Mouse (Mus musculus) fibroblast of lung, adult 2 months (primary cell): ENCODE data around the gene Ssu72.
A peak's percentile ranks its signal among the peaks of the same experiment; 100 is the strongest.
"Not testable (repeated sequence)": the region's sequence is repeated elsewhere in the genome, so short reads cannot be mapped to it uniquely, and the experiment has no call there.

Experiments used
- DNase-seq: peaks from one replicate; pipeline ENCODE4 v3.0.0-alpha.2; 2011; ENCODE audit warnings: low read depth

Gene Ssu72

DNA sequence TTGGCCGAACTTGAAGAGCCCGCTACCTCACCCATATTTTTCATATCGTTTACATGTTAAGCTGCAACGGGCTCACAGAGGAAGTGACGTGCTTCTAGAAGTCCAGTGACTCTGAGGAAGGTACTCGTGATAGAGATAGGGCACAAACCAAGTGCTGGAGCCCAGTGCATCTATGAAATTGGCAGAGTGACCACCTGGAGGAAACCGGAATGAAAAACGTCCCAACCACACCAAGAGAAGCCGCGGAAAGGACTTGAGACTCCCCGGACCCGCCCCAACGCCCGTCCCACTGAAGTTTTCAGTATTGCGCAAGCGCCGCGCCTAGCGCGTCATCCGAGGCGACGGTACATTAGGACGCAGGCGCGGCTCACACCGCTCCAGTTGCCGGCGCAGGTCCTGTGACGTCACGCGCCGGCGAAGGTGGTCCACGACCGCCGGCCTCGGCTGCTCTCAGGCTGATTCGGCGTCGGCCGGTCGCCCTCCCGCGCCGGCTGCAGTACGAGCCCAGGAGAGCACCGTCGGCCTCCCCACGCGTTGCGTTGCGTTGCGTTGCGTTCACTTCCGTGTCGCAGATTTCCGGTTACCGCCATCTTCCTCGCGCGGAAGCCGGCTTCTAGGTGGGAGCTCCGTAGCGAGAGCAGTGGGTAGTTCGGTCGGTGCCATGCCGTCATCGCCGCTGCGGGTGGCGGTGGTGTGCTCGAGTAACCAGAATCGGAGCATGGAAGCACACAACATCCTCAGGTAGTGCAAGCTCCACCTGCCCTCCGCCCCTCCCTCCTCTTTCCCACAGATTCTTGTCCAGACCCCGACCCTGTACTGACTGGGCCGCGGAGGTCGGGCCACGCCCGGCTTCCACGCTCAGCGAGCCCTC lies at the start of gene Ssu72:
TSS of gene Ssu72 (plus strand) at position 80 of the 871 bp plus-strand sequence.
- DNase-seq: peak; percentile 89

DNA sequence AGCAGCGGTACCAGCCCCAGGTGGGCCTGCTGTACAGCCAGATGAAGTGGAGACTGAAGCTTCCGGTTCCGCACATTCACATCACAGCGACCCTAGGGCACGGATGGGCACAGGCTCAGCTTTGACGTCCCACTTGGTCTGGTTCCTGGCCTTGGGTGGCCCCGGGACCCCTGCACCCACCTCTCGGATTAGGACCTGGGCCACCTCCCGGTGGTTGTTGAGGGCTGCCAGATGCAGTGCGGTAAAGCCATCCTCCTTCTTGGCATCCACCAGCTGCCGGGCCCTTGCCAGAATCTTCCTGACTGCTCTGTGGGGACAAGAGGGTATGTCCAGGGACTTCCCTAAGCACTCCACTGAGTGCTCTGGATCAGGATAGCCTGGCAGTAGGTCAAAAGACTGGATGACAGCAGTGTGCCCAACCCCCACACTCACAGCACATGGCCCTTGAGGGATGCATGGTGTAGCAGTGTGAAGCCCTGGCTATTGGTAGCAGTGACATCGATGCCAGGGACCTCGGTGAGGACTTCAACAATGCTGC lies 48.3 kb upstream of the Ssu72 start:
- no peak for DNase-seq

GRCm38 (mm10) chr4:155658961-155659360 lies 45.6 kb upstream of the Ssu72 start:
- no peak for DNase-seq

- DNase-seq: no peak
Measured at GRCm38 (mm10) chr4:155660641-155661040, 44.0 kb upstream of the Ssu72 start.

GRCm38 (mm10) chr4:155666903-155667302 lies 37.7 kb upstream of the Ssu72 start:
- DNase-seq: no peak

GRCm38 (mm10) chr4:155668689-155669597 lies 35.7 kb upstream of the Ssu72 start, which contains the start of gene Mib2:
TSS of gene Mib2 (minus strand) at chr4:155669198.
- peak; percentile 92 for DNase-seq

- DNase-seq: no peak
Measured at GRCm38 (mm10) chr4:155669598-155670075, 35.0 kb upstream of the Ssu72 start.

GRCm38 (mm10) chr4:155670236-155670635 lies 34.4 kb upstream of the Ssu72 start:
- not testable (repeated sequence) for DNase-seq

GRCm38 (mm10) chr4:155672082-155672481 lies 32.5 kb upstream of the Ssu72 start:
- no peak for DNase-seq

GRCm38 (mm10) chr4:155675991-155676390 lies 28.6 kb upstream of the Ssu72 start:
- no peak for DNase-seq

- DNase-seq: not testable (repeated sequence)
Measured at GRCm38 (mm10) chr4:155683670-155684277, 20.8 kb upstream of the Ssu72 start.

DNA sequence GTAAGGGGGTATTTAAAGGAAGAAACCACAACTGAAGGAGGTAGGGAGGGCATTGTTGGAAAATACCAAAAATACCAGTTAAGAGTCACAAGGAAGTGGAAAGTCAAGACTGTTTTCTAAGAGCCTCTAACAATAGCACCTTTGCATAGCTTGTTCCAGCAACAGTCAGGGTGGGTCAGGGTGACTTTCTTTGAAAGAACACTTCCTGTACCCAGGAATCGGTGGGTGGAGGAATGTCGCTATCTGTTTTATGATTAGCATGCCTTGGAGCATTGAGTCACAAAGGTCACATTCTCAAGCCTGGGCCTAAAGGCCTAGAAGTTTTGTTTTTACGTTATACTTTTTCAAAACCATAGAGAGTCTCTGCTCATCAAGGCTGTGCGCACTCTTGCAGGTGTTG lies 16.8 kb upstream of the Ssu72 start:
- not testable (repeated sequence) for DNase-seq

GRCm38 (mm10) chr4:155690571-155691375 lies 13.8 kb upstream of the Ssu72 start:
- no peak for DNase-seq

DNA sequence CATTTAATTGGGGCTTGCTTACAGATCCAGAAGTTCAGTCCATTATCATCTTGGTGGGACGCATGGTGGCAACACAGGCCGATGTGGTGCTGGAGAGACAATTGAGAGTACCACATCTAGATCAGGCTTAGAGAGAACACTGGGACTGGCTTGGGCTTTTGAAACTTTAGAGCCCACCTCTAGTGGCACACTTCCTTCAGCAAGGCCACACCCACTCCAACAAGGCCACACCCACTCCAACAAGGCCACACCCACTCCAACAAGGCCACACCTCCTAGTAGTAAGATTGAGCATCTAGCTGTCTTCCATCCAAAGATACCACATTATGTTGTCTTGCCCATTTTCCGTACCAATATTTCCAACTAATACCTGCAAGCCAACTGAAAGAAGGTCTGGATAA lies 12.2 kb upstream of the Ssu72 start:
- no peak for DNase-seq

GRCm38 (mm10) chr4:155694111-155694481 lies 10.5 kb upstream of the Ssu72 start, which contains the start of gene Fndc10:
TSS of gene Fndc10 (plus strand) at chr4:155694342.
- no peak for DNase-seq

DNA sequence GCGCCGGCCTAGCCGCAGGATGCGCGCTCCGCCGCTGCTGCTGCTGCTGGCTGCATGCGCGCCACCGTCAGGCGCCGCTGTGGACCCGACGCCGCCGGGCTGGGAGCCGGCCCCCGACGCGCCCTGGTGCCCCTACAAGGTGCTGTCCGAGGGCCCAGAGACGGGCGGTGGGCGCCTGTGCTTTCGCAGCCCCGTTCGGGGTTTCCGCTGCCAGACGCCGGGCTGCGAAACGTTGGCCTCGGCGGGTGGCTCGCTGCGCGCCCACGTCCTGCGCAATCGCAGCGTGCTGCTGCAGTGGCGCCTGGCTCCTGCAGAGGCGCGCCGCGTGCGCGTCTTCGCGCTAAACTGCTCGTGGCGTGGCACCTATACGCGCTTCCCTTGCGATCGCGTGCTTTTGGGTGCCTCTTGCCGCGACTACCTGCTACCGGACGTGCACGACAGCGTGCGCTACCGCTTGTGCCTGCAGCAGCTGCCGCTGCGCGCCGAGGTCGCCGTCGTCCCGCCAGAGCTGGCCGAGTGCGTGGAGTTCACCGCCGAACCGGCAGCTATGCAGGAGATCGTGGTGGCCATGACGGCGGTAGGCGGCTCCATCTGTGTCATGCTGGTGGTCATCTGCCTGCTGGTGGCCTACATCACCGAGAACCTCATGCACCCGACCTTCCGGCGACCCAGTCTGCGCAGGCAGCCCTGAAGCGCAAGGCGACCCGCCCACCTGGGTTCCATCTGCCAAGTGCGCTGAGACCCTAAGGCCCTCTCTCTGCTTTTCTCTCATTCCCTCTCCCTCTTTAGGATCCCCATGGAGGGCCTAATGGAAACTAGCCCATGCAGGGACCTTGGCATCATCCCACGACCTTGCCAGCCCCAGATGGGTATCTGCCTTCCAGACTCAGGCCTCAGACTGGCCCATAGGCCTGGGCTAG lies 9.9 kb upstream of the Ssu72 start:
- DNase-seq: no peak

DNA sequence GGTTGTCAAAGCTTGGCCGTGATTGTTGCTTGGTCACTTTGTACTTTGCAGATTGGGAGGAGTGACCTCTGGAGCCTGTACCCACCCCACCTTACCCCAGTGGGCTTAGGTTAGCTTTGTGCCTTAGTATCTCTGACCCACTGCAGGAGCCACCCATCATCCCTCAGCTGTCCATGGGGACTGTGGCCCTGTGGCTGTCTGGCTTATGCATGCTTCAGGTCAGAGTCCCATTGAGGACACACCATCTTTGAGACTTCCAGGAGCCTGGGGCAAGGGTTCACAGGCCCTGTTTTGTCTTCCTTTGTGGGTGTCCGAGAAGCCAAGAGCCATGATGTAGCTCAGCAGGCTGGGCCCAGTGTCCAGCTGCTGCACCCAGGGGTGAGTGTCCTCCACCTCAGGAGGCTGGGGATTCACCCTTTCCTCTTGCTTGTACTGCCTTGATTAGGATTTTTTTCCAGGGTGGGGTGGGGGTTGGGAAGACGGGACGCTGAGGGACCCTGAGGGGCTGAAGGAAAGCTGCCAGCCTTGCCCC lies 9.0 kb upstream of the Ssu72 start:
- DNase-seq: no peak

DNA sequence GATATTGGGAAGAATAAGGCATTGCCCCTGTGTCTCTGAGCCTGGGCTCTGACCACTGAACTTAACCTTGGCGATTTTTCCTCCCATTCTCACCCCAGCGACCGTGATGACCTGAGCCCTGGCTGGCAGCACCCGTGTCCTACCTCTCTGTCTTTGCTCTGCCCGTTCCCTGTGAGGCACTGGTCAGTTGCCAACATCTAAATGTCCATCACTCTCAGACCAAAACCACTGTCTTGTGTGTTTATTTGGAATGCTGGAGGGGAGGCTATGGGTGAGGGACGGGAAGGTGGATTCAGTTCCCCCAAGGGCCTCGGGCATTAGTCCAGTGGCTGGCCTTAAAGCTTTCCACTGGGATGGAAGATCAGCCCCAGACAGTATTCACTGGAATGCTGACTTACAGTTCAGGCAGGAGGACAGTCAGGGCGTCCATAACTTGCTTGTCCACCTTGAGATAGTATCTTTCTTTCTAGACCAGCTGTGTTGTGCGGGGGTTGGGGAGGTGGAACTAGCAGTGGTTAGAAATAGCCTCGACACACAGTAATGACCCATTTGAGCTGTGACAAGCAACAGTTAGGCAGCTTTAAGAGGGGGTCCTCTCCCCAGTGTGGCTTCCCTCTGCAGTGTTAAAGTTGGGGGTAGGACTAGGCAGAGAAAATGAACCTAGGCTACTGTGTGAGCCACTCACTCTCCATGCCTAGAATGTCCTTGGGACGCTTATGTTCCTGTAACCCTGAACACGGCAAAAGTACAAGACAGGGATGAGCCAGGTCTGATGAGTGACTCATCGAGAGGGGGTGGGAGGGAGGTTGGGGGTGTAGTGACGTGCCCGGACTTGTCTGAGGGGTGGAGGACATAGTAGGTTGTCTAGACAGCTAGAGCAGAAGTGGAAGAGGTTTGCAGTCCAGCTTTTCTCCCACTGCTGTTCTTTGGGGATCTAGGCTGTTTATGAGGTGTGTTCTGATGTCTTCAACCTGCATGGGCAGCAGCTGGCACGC lies 8.0 kb upstream of the Ssu72 start:
- DNase-seq: no peak
